Mouse (Mus musculus): Measurements from ENCODE around the gene Ank2. TPM values are rescaled to one million over a fixed set of nuclear protein-coding genes. Genes with fewer than 3 reads are reported as not detected.
A peak's percentile ranks its signal among the peaks of the same experiment; 100 is the strongest.

Gene Ank2
- total and polyA plus RNA-seq, 3 experiments: 18.9 to 95.5 (median 57.8) TPM

GRCm38 (mm10) chr3:127036118-127036517, 463.0 kb downstream of the Ank2 start:
- DNase-seq (ENCODE audit: low spot score): no peak
- Histone ChIP-seq H3K36me3 (replicated peaks) (peaks cover 23% of the 10 kb centered on the region), H3K9me3 (replicated peaks) (no peaks in the 10 kb centered on the region), H3K27me3 (ENCODE audit: insufficient read depth, low read length) (no peaks in the 10 kb centered on the region), H3K4me1 (ENCODE audit: insufficient read depth, low read depth, low read length) (no peaks in the 10 kb centered on the region), H3K4me3 (ENCODE audit: low read depth, low read length) (no peak overlapping the region)
- no peak for ATAC-seq (ENCODE audit: extremely low read depth, insufficient number of reproducible peaks, low FRiP score, poor library complexity, severe bottlenecking)
- TF ChIP-seq GATA2 (IDR thresholded peaks at IDR 0.05; ENCODE audit: borderline replicate concordance, low read depth, low read length) (no peak), POLR2AphosphoS5 (IDR thresholded peaks at IDR 0.05; ENCODE audit: insufficient replicate concordance, low read depth, low read length) (no peak), TAL1 (conservative IDR thresholded peaks at IDR 0.05; ENCODE audit: low read depth, low read length) (no peak), GATA1 (IDR thresholded peaks at IDR 0.05; ENCODE audit: borderline replicate concordance, low read length) (no peak), CTCF (IDR thresholded peaks at IDR 0.05; ENCODE audit: low read depth, low read length) (no peak)

DNA sequence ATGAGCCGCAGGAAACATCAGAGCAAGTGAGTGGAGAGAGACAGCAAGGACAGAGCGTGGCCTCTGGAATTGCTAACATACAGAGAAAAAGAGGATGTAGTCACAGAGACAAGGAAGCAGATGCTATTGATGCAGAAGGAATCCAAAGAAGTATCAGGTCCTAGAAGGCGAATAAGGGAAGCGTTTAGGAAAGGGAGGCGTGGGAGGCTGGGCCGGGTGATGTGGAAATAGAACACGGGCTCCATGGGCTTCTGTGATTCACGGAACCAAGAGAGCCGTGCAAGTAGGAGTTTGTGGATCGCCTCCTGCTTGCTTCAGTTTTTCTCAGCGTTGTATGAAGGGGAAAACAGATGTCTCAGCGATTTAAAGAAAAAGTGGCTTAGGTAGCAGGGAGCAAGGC, 463.6 kb downstream of the Ank2 start:
- Histone ChIP-seq H3K4me1 (ENCODE audit: insufficient read depth, low read depth, low read length) (no peaks in the 10 kb centered on the region), H3K27me3 (ENCODE audit: insufficient read depth, low read length) (no peaks in the 10 kb centered on the region), H3K4me3 (ENCODE audit: low read depth, low read length) (no peak overlapping the region), H3K9me3 (replicated peaks) (no peaks in the 10 kb centered on the region), H3K36me3 (replicated peaks) (peaks cover 27% of the 10 kb centered on the region)
- ATAC-seq (ENCODE audit: extremely low read depth, insufficient number of reproducible peaks, low FRiP score, poor library complexity, severe bottlenecking) (no peak), DNase-seq (ENCODE audit: low spot score) (no peak)
- no peak for TF ChIP-seq TAL1 (conservative IDR thresholded peaks at IDR 0.05; ENCODE audit: low read depth, low read length)
- no peak for TF ChIP-seq GATA1 (IDR thresholded peaks at IDR 0.05; ENCODE audit: borderline replicate concordance, low read length)
- no peak for TF ChIP-seq POLR2AphosphoS5 (IDR thresholded peaks at IDR 0.05; ENCODE audit: insufficient replicate concordance, low read depth, low read length)
- no peak for TF ChIP-seq CTCF (IDR thresholded peaks at IDR 0.05; ENCODE audit: low read depth, low read length)
- TF ChIP-seq GATA2 (IDR thresholded peaks at IDR 0.05; ENCODE audit: borderline replicate concordance, low read depth, low read length): no peak

- TF ChIP-seq POLR2AphosphoS5 (IDR thresholded peaks at IDR 0.05; ENCODE audit: insufficient replicate concordance, low read depth, low read length) (no peak), GATA2 (IDR thresholded peaks at IDR 0.05; ENCODE audit: borderline replicate concordance, low read depth, low read length) (no peak), CTCF (IDR thresholded peaks at IDR 0.05; ENCODE audit: low read depth, low read length) (no peak), TAL1 (conservative IDR thresholded peaks at IDR 0.05; ENCODE audit: low read depth, low read length) (no peak), GATA1 (IDR thresholded peaks at IDR 0.05; ENCODE audit: borderline replicate concordance, low read length) (no peak)
- no peak for DNase-seq (ENCODE audit: low spot score)
- Histone ChIP-seq H3K36me3 (replicated peaks) (peaks cover 27% of the 10 kb centered on the region), H3K27me3 (ENCODE audit: insufficient read depth, low read length) (no peaks in the 10 kb centered on the region), H3K4me3 (ENCODE audit: low read depth, low read length) (no peak overlapping the region), H3K4me1 (ENCODE audit: insufficient read depth, low read depth, low read length) (no peaks in the 10 kb centered on the region), H3K9me3 (replicated peaks) (no peaks in the 10 kb centered on the region)
- no peak for ATAC-seq (ENCODE audit: extremely low read depth, insufficient number of reproducible peaks, low FRiP score, poor library complexity, severe bottlenecking)
These were observed 464.2 kb downstream of the Ank2 start for GRCm38 (mm10) chr3:127034983-127035382.

- Histone ChIP-seq H3K36me3 (replicated peaks) (peaks cover 39% of the 10 kb centered on the region), H3K4me1 (ENCODE audit: insufficient read depth, low read depth, low read length) (peaks cover 12% of the 10 kb centered on the region), H3K4me3 (ENCODE audit: low read depth, low read length) (no peak overlapping the region), H3K27me3 (ENCODE audit: insufficient read depth, low read length) (no peaks in the 10 kb centered on the region), H3K9me3 (replicated peaks) (no peaks in the 10 kb centered on the region)
- TF ChIP-seq CTCF (IDR thresholded peaks at IDR 0.05; ENCODE audit: low read depth, low read length) (no peak), TAL1 (conservative IDR thresholded peaks at IDR 0.05; ENCODE audit: low read depth, low read length) (no peak), POLR2AphosphoS5 (IDR thresholded peaks at IDR 0.05; ENCODE audit: insufficient replicate concordance, low read depth, low read length) (no peak)
- ATAC-seq (ENCODE audit: extremely low read depth, insufficient number of reproducible peaks, low FRiP score, poor library complexity, severe bottlenecking): no peak
- DNase-seq (ENCODE audit: low spot score): no peak
These were observed 475.2 kb downstream of the Ank2 start for GRCm38 (mm10) chr3:127023992-127024391.

- ATAC-seq (ENCODE audit: extremely low read depth, insufficient number of reproducible peaks, low FRiP score, poor library complexity, severe bottlenecking) (peak; percentile 81), DNase-seq (ENCODE audit: low spot score) (peak; percentile 35)
- Histone ChIP-seq H3K4me1 (ENCODE audit: insufficient read depth, low read depth, low read length) (peaks cover 12% of the 10 kb centered on the region), H3K36me3 (replicated peaks) (peaks cover 42% of the 10 kb centered on the region), H3K9me3 (replicated peaks) (no peaks in the 10 kb centered on the region), H3K27me3 (ENCODE audit: insufficient read depth, low read length) (no peaks in the 10 kb centered on the region), H3K4me3 (ENCODE audit: low read depth, low read length) (no peak overlapping the region)
- TF ChIP-seq CTCF (IDR thresholded peaks at IDR 0.05; ENCODE audit: low read depth, low read length) (no peak), POLR2AphosphoS5 (IDR thresholded peaks at IDR 0.05; ENCODE audit: insufficient replicate concordance, low read depth, low read length) (no peak), TAL1 (conservative IDR thresholded peaks at IDR 0.05; ENCODE audit: low read depth, low read length) (no peak), GATA1 (IDR thresholded peaks at IDR 0.05; ENCODE audit: borderline replicate concordance, low read length) (no peak), GATA2 (IDR thresholded peaks at IDR 0.05; ENCODE audit: borderline replicate concordance, low read depth, low read length) (no peak)
These were observed 479.0 kb downstream of the Ank2 start for GRCm38 (mm10) chr3:127020167-127020566.

- no peak for ATAC-seq (ENCODE audit: extremely low read depth, insufficient number of reproducible peaks, low FRiP score, poor library complexity, severe bottlenecking)
- H3K4me1 ChIP-seq (ENCODE audit: insufficient read depth, low read depth, low read length): peaks cover 12% of the 10 kb centered on the region
These were observed 479.4 kb downstream of the Ank2 start for GRCm38 (mm10) chr3:127019728-127020127.

DNA sequence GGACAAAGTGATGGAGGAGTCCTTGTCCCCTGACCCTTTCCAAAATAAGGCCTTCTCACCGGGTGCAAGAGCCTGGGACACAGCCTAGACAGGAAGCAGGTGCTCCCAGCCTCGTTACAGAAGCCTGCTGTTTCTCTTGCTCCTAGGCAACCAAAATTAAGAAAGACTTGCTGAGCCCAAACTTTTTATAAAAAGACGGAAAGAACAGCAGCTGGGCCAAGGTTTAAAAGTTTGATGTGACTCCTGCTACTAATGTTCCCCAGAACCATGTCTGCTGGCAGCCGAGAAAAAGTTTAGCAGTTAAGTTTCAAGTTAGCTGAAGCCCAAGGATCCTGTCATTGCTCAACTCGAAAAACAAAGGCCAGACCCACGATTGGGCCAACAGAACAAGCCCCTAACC, 480.0 kb downstream of the Ank2 start:
- ATAC-seq (ENCODE audit: extremely low read depth, insufficient number of reproducible peaks, low FRiP score, poor library complexity, severe bottlenecking) (no peak), DNase-seq (ENCODE audit: low spot score) (no peak)
- Histone ChIP-seq H3K36me3 (replicated peaks) (peaks cover 47% of the 10 kb centered on the region), H3K27me3 (ENCODE audit: insufficient read depth, low read length) (no peaks in the 10 kb centered on the region), H3K9me3 (replicated peaks) (no peaks in the 10 kb centered on the region), H3K4me3 (ENCODE audit: low read depth, low read length) (no peak overlapping the region), H3K4me1 (ENCODE audit: insufficient read depth, low read depth, low read length) (peaks cover 10% of the 10 kb centered on the region)
- TF ChIP-seq CTCF (IDR thresholded peaks at IDR 0.05; ENCODE audit: low read depth, low read length) (no peak), POLR2AphosphoS5 (IDR thresholded peaks at IDR 0.05; ENCODE audit: insufficient replicate concordance, low read depth, low read length) (no peak), GATA2 (IDR thresholded peaks at IDR 0.05; ENCODE audit: borderline replicate concordance, low read depth, low read length) (no peak), GATA1 (IDR thresholded peaks at IDR 0.05; ENCODE audit: borderline replicate concordance, low read length) (no peak), TAL1 (conservative IDR thresholded peaks at IDR 0.05; ENCODE audit: low read depth, low read length) (no peak)

More at GRCm38 (mm10) chr3:127019728-127020127, 479.4 kb downstream of the Ank2 start:
- TF ChIP-seq CTCF (IDR thresholded peaks at IDR 0.05; ENCODE audit: low read depth, low read length): no peak
- DNase-seq (ENCODE audit: low spot score): no peak
- Histone ChIP-seq H3K27me3 (ENCODE audit: insufficient read depth, low read length) (no peaks in the 10 kb centered on the region), H3K4me3 (ENCODE audit: low read depth, low read length) (no peak overlapping the region), H3K9me3 (replicated peaks) (no peaks in the 10 kb centered on the region), H3K36me3 (replicated peaks) (peaks cover 44% of the 10 kb centered on the region)

All from G1E (cell line).